Mouse (Mus musculus) ES-Bruce4 (cell line): ENCODE measurements around the gene Dusp14.

ENCODE experiments used
- CTCF ChIP-seq: IDR thresholded peaks from one replicate; pipeline ENCODE4 v1.8.1; 2011; ENCODE audit warnings: low read depth, low read length
- POLR2A ChIP-seq: IDR thresholded peaks from one replicate; pipeline ENCODE4 v1.8.1; 2011; ENCODE audit warnings: low read length; ENCODE audit not compliant: insufficient read depth

DNA sequence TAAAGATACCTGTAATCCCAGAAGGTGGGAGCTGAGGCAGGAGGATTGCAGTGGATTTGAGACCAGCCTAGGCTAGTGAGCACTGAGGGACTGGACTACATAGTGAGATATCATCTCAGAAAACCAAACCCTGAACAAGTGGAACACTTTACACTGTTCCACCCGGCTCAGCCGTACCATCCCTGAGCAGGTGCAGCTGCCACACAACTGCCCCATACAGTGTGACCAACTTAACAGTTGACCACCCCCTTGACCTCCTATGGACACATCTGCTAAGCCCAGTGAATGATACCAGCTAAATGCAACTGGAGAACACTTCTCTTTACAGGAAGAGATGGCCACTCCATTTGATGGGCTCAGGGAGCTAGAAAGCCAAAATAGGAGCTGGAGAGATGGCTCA lies 11.6 kb downstream of the Dusp14 start:
- TF ChIP-seq POLR2A = no peak
- TF ChIP-seq CTCF = no peak
